Mouse (Mus musculus) cortical plate, adult 2 months (tissue): ENCODE measurements around the gene Stam2.

Source experiments
- CTCF ChIP-seq: fragments of 200-500 bp; IDR thresholded peaks from 2 replicates; pipeline ENCODE4 v1.5.1; 2011; ENCODE audit warnings: mild to moderate bottlenecking, control low read depth, low read length; ENCODE audit not compliant: insufficient read depth; ENCODE audit errors: extremely low read depth
- POLR2A ChIP-seq: fragments of 200-500 bp; IDR thresholded peaks from 2 replicates; pipeline ENCODE4 v1.6.1; 2011; ENCODE audit warnings: mild to moderate bottlenecking, low read length, control low read depth; ENCODE audit not compliant: insufficient read depth; ENCODE audit errors: extremely low read depth

- no peak for TF ChIP-seq POLR2A
- TF ChIP-seq CTCF = no peak
Observed at GRCm38 (mm10) chr2:52709417-52709816, 32.7 kb downstream of the Stam2 start.
